Mouse (Mus musculus): Measurements from ENCODE around the gene Tspan12.

DNA sequence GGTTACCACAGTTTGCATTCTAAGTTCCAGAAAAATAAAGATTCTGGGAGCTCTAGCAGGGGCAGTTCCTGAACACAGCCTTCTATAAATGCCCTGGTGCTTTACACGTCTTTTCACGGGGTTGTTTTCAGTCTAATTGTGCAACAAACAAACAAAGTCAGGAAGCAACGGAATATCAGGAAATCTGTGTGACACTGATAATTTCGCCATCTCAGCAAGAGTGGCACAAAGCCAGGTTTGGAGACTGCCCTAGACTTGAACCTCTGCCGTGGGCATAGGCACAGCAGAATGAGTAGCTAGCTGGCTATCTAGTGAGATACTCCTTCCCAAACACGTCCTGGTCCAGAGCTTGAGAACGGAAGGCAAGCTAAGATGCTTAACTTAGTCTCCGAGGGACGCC, 53.7 kb downstream of the Tspan12 start:
- TF ChIP-seq MAFK (IDR thresholded peaks at IDR 0.05; ENCODE audit: insufficient read depth, low read depth, low read length) (no peak), ZC3H11A (IDR thresholded peaks at IDR 0.05; ENCODE audit: borderline replicate concordance, low read depth, low read length) (no peak)
